Mouse (Mus musculus) hindbrain, embryonic 16.5 days (tissue): ENCODE data around the gene Axdnd1. TPM values are rescaled to one million over a fixed set of nuclear protein-coding genes. Genes with fewer than 3 reads are reported as not detected.
A peak's percentile ranks its signal among the peaks of the same experiment; 100 is the strongest.

Experiments
- ATAC-seq: fragments of 200-750 bp; cut with Nextera tagmentation; 2 replicates; pipeline ENCODE4 v1.8.0; 2017; ENCODE audit warnings: moderate TSS enrichment, moderate library complexity
- H3K27ac ChIP-seq: fragments of 300-500 bp; sonication (generic); 2 replicates; pipeline ENCODE4 v1.5.1; 2014; ENCODE audit warnings: low read depth, mild to moderate bottlenecking, control low read depth, low read length, moderate library complexity
- H3K27me3 ChIP-seq: fragments of 300-500 bp; sonication (generic); replicated peaks from 2 replicates; pipeline ENCODE4 v1.6.1; 2014; ENCODE audit warnings: low read length; ENCODE audit not compliant: control insufficient read depth, insufficient read depth
- H3K36me3 ChIP-seq: fragments of 300-500 bp; sonication (generic); 2 replicates; pipeline ENCODE4 v1.6.1; 2014; ENCODE audit warnings: mild to moderate bottlenecking, low read length, moderate library complexity, mixed read lengths; ENCODE audit not compliant: control insufficient read depth, insufficient read depth
- H3K4me1 ChIP-seq: fragments of 300-500 bp; sonication (generic); 2 replicates; pipeline ENCODE4 v1.6.1; 2014; ENCODE audit warnings: low read depth, low read length; ENCODE audit not compliant: control insufficient read depth, insufficient read depth
- H3K4me2 ChIP-seq: fragments of 300-500 bp; sonication (generic); 2 replicates; pipeline ENCODE4 v1.6.1; 2014; ENCODE audit warnings: mild to moderate bottlenecking, low read length, control low read depth, moderate library complexity
- H3K4me3 ChIP-seq: fragments of 300-500 bp; sonication (generic); 2 replicates; pipeline ENCODE4 v1.5.1; 2014; ENCODE audit warnings: mild to moderate bottlenecking, low read length, control low read depth, moderate library complexity
- H3K9ac ChIP-seq: fragments of 300-500 bp; sonication (generic); 2 replicates; pipeline ENCODE4 v1.6.1; 2014; ENCODE audit warnings: low read depth, mild to moderate bottlenecking, control low read depth, low read length, moderate library complexity
- H3K9me3 ChIP-seq: fragments of 300-500 bp; sonication (generic); 2 replicates; pipeline ENCODE4 v1.6.1; 2014; ENCODE audit warnings: mild to moderate bottlenecking, low read length, moderate library complexity; ENCODE audit not compliant: control insufficient read depth
- WGBS: fragments of 180-500 bp; shearing (Covaris S2); extraction: QIAGEN DNeasy Blood & Tissue Kit; methylation state at CpG from one replicate; pipeline ENCODE4 v1.1.7; 2014; 5-methylcytosine and 5-hydroxymethylcytosine counted together
- polyA plus RNA-seq: library from polyadenylated mRNA; unstranded; fragments of >200 nt; fragmentation: Nextera tagmentation; extraction: Ambion mirVana; gene quantifications from 2 replicates; pipeline ENCODE4 v1.2.1, GENCODE M21; 2015

The Axdnd1 gene
- polyA plus RNA-seq = 0.22 and 0.43 TPM in 2 replicates

DNA sequence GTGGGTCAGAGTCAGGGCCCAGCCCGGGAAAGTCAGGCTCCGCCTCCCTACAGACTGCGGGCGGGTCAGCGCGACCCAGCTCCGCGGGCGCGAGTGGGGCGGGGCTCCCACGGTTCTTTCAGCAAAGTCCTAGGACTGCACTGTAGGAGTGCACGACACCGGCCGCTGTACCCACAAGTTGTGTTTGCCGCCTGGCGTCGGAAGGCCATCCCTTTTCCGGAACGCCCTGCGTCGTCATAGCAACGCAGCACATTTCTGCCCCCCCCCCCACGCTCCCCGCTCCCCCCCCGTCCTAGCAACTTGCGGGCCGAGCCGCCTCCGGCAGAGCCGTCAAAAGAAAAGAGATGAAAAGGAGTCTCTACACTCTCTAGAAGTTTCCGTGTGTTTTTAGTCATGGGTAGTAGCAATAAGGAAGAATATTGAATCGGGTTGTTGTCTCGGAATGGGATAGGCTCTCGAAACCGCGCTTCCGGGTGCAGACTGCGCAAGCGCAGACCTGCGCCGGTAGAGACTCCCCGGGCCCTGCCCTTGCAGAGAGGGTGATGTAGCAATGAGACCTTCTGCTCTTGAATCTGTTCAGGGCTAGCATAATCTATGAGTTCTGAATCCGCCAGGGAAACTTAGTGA is at the start of gene Axdnd1:
Gene Axdnd1 (minus strand): TSS at position 489 of the 627 bp plus-strand sequence.
- under 1% methylated on average over 35 of the region's 44 CpGs for WGBS
- Histone ChIP-seq H3K36me3 (no peaks in the 10 kb centered on the region), H3K4me1 (no peaks in the 10 kb centered on the region; the same call in 1 of the 2 replicates), H3K9me3 (no peaks in the 10 kb centered on the region), H3K27me3 (no peaks in the 10 kb centered on the region), H3K4me2 (peak within 1 kb of the TSS; percentile 89), H3K27ac (peak within 1 kb of the TSS; percentile 26), H3K9ac (peak within 1 kb of the TSS; percentile 67), H3K4me3 (peak within 1 kb of the TSS; percentile 71)
- ATAC-seq = peak; percentile 97

GRCm38 (mm10) chr1:156470557-156470956 is 49.6 kb upstream of the Axdnd1 start:
- H3K9ac ChIP-seq = no peak overlapping the region
- H3K4me3 ChIP-seq = no peak overlapping the region
- peaks cover 7% of the 10 kb centered on the region for H3K9me3 ChIP-seq
- no peaks in the 10 kb centered on the region for H3K27me3 ChIP-seq
- ATAC-seq = no peak
- no peak overlapping the region for H3K27ac ChIP-seq
- H3K4me2 ChIP-seq = no peak overlapping the region
- peaks cover 6% of the 10 kb centered on the region for H3K4me1 ChIP-seq
- H3K36me3 ChIP-seq = peaks cover 9% of the 10 kb centered on the region
- 71% methylated on average over 7 of the region's 7 CpGs for WGBS

- Histone ChIP-seq H3K36me3 (peaks cover 9% of the 10 kb centered on the region), H3K4me3 (no peak overlapping the region), H3K27ac (no peak overlapping the region), H3K4me2 (no peak overlapping the region), H3K9ac (no peak overlapping the region), H3K4me1 (peaks cover 6% of the 10 kb centered on the region), H3K27me3 (no peaks in the 10 kb centered on the region), H3K9me3 (peaks cover 7% of the 10 kb centered on the region)
- WGBS = 86% methylated on average over 3 of the region's 3 CpGs
- no peak for ATAC-seq
Measured at GRCm38 (mm10) chr1:156468576-156468975, 47.6 kb upstream of the Axdnd1 start.

- Histone ChIP-seq H3K9ac (no peak overlapping the region), H3K4me2 (no peak overlapping the region), H3K4me1 (peaks cover under 1% of the 10 kb centered on the region; the same call in 1 of the 2 replicates), H3K4me3 (no peak overlapping the region), H3K27ac (no peak overlapping the region), H3K36me3 (peaks cover 9% of the 10 kb centered on the region), H3K27me3 (no peaks in the 10 kb centered on the region), H3K9me3 (peaks cover 7% of the 10 kb centered on the region)
- ATAC-seq = no peak
- WGBS = 85% methylated on average over 12 of the region's 12 CpGs
Measured at GRCm38 (mm10) chr1:156467655-156468255, 46.8 kb upstream of the Axdnd1 start.

DNA sequence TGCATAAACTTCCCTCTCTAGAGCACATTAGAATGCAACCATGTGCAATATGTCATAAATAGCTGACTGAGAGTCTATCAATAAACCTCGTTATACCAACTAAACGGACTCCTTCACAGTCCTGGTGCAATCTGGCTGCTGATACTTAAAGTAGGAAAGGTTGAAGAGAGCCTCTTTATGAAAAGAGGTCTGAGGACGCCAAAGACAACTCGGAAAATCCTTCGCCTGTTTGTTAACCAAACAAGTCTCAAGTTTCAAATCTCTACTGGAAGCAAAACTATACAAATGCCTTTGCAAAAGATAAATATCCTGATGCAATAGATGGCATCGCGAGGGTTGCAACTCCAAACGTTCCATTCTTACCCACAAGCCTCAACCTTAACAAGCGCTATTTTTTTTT is 44.0 kb upstream of the Axdnd1 start:
- H3K36me3 ChIP-seq = peaks cover 9% of the 10 kb centered on the region
- H3K9ac ChIP-seq = no peak overlapping the region
- no peaks in the 10 kb centered on the region for H3K27me3 ChIP-seq
- 89% methylated on average over 9 of the region's 9 CpGs for WGBS
- no peak for ATAC-seq
- no peak overlapping the region for H3K4me3 ChIP-seq
- no peaks in the 10 kb centered on the region for H3K4me1 ChIP-seq
- no peak overlapping the region for H3K4me2 ChIP-seq
- no peak overlapping the region for H3K27ac ChIP-seq
- peaks cover 7% of the 10 kb centered on the region for H3K9me3 ChIP-seq

DNA sequence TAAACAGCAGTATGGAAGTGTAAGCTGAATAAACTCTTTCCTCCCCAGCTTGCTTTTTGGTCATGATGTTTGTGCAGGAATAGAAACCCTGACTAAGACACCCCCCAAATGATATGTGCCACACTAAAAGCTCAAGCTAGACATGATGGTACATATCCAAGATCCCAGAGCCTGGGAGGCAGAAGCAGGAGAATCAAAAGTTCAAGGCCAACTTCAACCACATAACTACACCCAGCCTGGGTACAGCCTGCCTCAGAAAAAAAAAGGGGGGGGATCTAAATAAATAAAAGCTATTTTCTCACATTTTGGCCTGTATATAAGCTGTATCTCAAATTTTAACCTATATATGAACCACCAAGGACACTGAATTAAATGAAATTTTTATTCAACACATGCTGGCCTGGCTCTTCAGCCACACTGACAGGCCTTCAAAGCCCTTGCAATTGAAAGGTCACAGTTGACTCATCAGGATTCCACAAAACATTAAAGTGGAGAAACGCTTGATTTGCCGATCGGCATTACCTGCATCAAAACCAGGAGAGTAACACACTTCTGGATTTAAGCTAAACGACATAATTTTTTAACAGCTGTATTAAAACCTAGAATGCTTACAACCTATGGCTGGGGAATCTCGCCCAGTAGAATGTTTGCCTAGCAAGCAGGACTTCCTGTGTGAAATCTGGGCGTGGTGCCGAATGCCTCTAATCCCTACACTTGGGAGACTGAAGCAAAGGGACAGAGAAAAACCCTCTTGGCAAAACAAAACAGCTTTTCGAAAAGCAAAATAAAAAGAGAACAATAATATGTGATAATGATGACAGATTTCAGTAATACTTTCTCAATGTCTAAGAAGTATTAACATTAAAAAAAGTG is 43.3 kb upstream of the Axdnd1 start:
- no peak overlapping the region for H3K9ac ChIP-seq
- H3K36me3 ChIP-seq = peaks cover 9% of the 10 kb centered on the region
- H3K4me1 ChIP-seq = no peaks in the 10 kb centered on the region
- no peak overlapping the region for H3K4me2 ChIP-seq
- no peaks in the 10 kb centered on the region for H3K27me3 ChIP-seq
- WGBS = 92% methylated on average over 8 of the region's 8 CpGs
- H3K4me3 ChIP-seq = no peak overlapping the region
- H3K27ac ChIP-seq = no peak overlapping the region
- no peak for ATAC-seq
- H3K9me3 ChIP-seq = peaks cover 1% of the 10 kb centered on the region; the same call in 1 of the 2 replicates

DNA sequence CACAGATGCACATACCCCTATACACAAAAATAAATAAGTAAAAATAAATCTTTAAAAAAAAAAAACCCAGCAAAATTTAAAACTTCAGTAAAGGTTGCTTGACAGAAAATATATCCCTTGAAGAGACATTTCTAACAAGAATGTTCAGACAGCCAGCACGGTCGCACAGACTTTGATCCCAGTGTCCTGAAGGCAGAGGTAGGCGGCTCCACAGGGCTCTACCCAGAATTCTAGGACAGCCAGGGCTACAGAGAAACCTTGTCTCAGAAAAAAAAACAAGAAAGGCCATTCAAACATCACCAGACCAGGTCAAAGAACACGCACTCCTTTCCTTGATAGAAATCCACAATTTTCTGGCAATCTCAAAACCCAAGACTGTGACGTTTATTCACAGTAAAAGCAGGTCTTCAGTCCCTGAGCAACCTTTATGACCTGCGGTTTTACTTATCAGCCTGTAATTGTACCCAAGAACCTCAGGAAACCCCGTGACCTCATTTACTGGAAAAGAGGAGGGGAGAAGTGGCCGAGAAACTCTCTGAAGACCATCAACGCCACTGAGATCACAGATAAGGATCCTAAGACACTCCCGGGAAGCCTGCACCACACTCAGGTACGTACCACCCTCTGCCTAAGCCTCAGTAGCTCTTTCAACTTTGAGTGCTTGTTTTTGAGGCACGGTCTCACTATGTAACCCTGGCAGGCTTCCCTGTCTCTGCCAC is 41.5 kb upstream of the Axdnd1 start:
- 93% methylated on average over 12 of the region's 12 CpGs for WGBS

DNA sequence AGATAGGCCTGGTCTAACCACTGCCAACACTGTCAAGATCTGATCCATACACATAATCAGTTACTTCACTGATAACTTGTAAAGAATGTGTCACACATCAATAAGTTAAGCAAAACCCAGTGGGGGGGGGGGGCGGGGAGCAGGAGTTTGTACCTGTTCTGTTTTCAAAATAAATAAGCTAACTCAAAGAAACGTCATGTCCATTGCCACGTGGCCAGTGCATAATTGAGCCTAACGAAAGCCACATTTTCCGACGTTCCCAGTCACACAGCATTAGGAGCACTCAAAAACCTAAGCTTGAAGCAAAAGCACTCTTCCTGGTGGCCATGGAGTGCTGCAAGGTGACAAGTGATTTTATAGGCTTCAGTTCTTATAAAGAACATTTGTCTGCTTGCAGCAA is 40.1 kb upstream of the Axdnd1 start:
- Histone ChIP-seq H3K4me1 (no peaks in the 10 kb centered on the region), H3K36me3 (peaks cover 5% of the 10 kb centered on the region), H3K9ac (no peak overlapping the region), H3K4me3 (no peak overlapping the region), H3K4me2 (no peak overlapping the region), H3K9me3 (no peaks in the 10 kb centered on the region), H3K27ac (no peak overlapping the region), H3K27me3 (no peaks in the 10 kb centered on the region)
- no peak for ATAC-seq
- WGBS = 88% methylated on average over 6 of the region's 6 CpGs

More for the DNA sequence above, 41.5 kb upstream of the Axdnd1 start:
- Histone ChIP-seq H3K4me3 (no peak overlapping the region), H3K36me3 (peaks cover 9% of the 10 kb centered on the region), H3K9me3 (no peaks in the 10 kb centered on the region), H3K4me1 (no peaks in the 10 kb centered on the region), H3K9ac (no peak overlapping the region), H3K27ac (no peak overlapping the region), H3K4me2 (no peak overlapping the region), H3K27me3 (no peaks in the 10 kb centered on the region)
- ATAC-seq = no peak
